Mouse (Mus musculus) MEL (cell line): ENCODE measurements at regions not wholly inside any gene's neighbourhood (a gene's known extent, or its start where the extent isn't known, plus 50 kb on each side); places are given as distances from the start of the nearest gene placed in this dataset.

Experiments
- DNase-seq: peaks from one replicate; pipeline ENCODE4 v3.0.0; 2011; ENCODE audit warnings: low read depth, low spot score
- H3K27ac ChIP-seq: 2 replicates; pipeline ENCODE4 v1.5.1; 2012; ENCODE audit warnings: low read depth, mild to moderate bottlenecking, control low read depth, low read length, moderate library complexity; ENCODE audit not compliant: control insufficient read depth
- H3K27me3 ChIP-seq, 2 experiments: fragments of 150-350 bp in 1 of 2; sonication (generic) in 1 of 2; 2 replicates each; pipeline ENCODE4 v1.6.1; 2012; ENCODE audit warnings: low read length in 2 of 2, mild to moderate bottlenecking in 2 of 2, improper control_type of control experiment in 1 of 2, moderate library complexity in 1 of 2; ENCODE audit not compliant: insufficient read depth in 2 of 2, control insufficient read depth in 1 of 2
- H3K36me3 ChIP-seq, 2 experiments: 2 replicates each; pipeline ENCODE4 v1.6.1; 2012 to 2014; ENCODE audit warnings: low read length in 2 of 2, improper control_type of control experiment in 1 of 2, inconsistent platforms in 1 of 2, mild to moderate bottlenecking in 1 of 2; ENCODE audit not compliant: insufficient read depth in 2 of 2, control insufficient read depth in 1 of 2
- H3K4me1 ChIP-seq, 2 experiments: fragments of 150-350 bp in 1 of 2; sonication (generic) in 1 of 2; 2 replicates each; pipeline ENCODE4 v1.6.1; 2012; ENCODE audit warnings: low read length in 2 of 2, improper control_type of control experiment in 1 of 2, mild to moderate bottlenecking in 1 of 2; ENCODE audit not compliant: insufficient read depth in 2 of 2, control insufficient read depth in 1 of 2
- H3K4me3 ChIP-seq, 2 experiments: fragments of 150-350 bp in 1 of 2; sonication (generic) in 1 of 2; 2 replicates each; pipeline ENCODE4 v1.5.1; 2012; ENCODE audit warnings: low read depth in 2 of 2, low read length in 2 of 2, mild to moderate bottlenecking in 2 of 2, moderate library complexity in 2 of 2, control low read depth in 1 of 2, improper control_type of control experiment in 1 of 2; ENCODE audit not compliant: control insufficient read depth in 1 of 2, insufficient read depth in 1 of 2
- H3K79me2 ChIP-seq: 2 replicates; pipeline ENCODE4 v1.6.1; 2012; ENCODE audit warnings: mild to moderate bottlenecking, low read length, moderate library complexity; ENCODE audit not compliant: control insufficient read depth, poor library complexity, insufficient read depth
- H3K9ac ChIP-seq: 2 replicates; pipeline ENCODE4 v1.6.1; 2012; ENCODE audit warnings: low read depth, mild to moderate bottlenecking, control low read depth, low read length, moderate library complexity; ENCODE audit not compliant: control insufficient read depth, poor library complexity, severe bottlenecking
- H3K9me3 ChIP-seq: fragments of 150-350 bp; sonication (generic); replicated peaks from 2 replicates; pipeline ENCODE4 v1.6.1; 2012; ENCODE audit warnings: mild to moderate bottlenecking, low read length, improper control_type of control experiment, moderate library complexity; ENCODE audit not compliant: insufficient read depth
- BHLHE40 ChIP-seq: IDR thresholded peaks from 2 replicates; pipeline ENCODE4 v1.6.1; 2012; ENCODE audit warnings: low read depth, mild to moderate bottlenecking, inconsistent platforms, low read length, improper control_type of control experiment, borderline replicate concordance
- CHD1 ChIP-seq: IDR thresholded peaks from 2 replicates; pipeline ENCODE4 v1.6.1; 2012; ENCODE audit warnings: low read depth, mild to moderate bottlenecking, inconsistent platforms, low read length, improper control_type of control experiment
- E2F4 ChIP-seq: IDR thresholded peaks from 2 replicates; pipeline ENCODE4 v1.6.1; 2011; ENCODE audit warnings: low read depth, low read length, improper control_type of control experiment, borderline replicate concordance
- EP300 ChIP-seq, 2 experiments: IDR thresholded peaks; 2 replicates each; pipeline ENCODE4 v1.6.1; 2011; ENCODE audit warnings: improper control_type of control experiment in 2 of 2, low read length in 2 of 2, low read depth in 1 of 2, mild to moderate bottlenecking in 1 of 2
- GABPA ChIP-seq: IDR thresholded peaks from 2 replicates; pipeline ENCODE4 v1.6.1; 2012; ENCODE audit warnings: low read depth, mild to moderate bottlenecking, inconsistent platforms, low read length, improper control_type of control experiment, moderate library complexity
- GATA1 ChIP-seq: IDR thresholded peaks from 2 replicates; pipeline ENCODE4 v1.6.1; 2011; ENCODE audit warnings: low read depth, low read length, improper control_type of control experiment
- HCFC1 ChIP-seq: IDR thresholded peaks from 2 replicates; pipeline ENCODE4 v1.6.1; 2012; ENCODE audit warnings: low read depth, mild to moderate bottlenecking, inconsistent platforms, low read length, improper control_type of control experiment, moderate library complexity
- MYB ChIP-seq: IDR thresholded peaks from 2 replicates; pipeline ENCODE4 v1.6.1; 2011; ENCODE audit warnings: mild to moderate bottlenecking, low read depth, low read length, improper control_type of control experiment
- MYC ChIP-seq: IDR thresholded peaks from 2 replicates; pipeline ENCODE4 v1.6.1; 2011; ENCODE audit warnings: low read depth, mild to moderate bottlenecking, low read length, improper control_type of control experiment, moderate library complexity
- NRF1 ChIP-seq: IDR thresholded peaks from 2 replicates; pipeline ENCODE4 v1.6.1; 2014; ENCODE audit warnings: low read depth, mild to moderate bottlenecking, inconsistent platforms, low read length, improper control_type of control experiment, moderate library complexity; ENCODE audit not compliant: poor library complexity, insufficient read depth, severe bottlenecking
- POLR2AphosphoS5 ChIP-seq: IDR thresholded peaks from 2 replicates; pipeline ENCODE4 v1.6.1; 2012; ENCODE audit warnings: low read depth, borderline replicate concordance, mild to moderate bottlenecking, inconsistent platforms, low read length, moderate library complexity, mixed read lengths
- RAD21 ChIP-seq: IDR thresholded peaks from 2 replicates; pipeline ENCODE4 v1.6.1; 2011; ENCODE audit warnings: mild to moderate bottlenecking, low read depth, low read length, improper control_type of control experiment
- RCOR1 ChIP-seq: IDR thresholded peaks from 2 replicates; pipeline ENCODE4 v1.6.1; 2012; ENCODE audit warnings: low read depth, mild to moderate bottlenecking, inconsistent platforms, low read length, improper control_type of control experiment
- TBP ChIP-seq: IDR thresholded peaks from 2 replicates; pipeline ENCODE4 v1.8.0; 2011; ENCODE audit warnings: low read depth, low read length, improper control_type of control experiment
- TCF12 ChIP-seq: IDR thresholded peaks from 2 replicates; pipeline ENCODE4 v1.6.1; 2014; ENCODE audit warnings: low read depth, mild to moderate bottlenecking, inconsistent platforms, low read length, improper control_type of control experiment, moderate library complexity
- UBTF ChIP-seq: IDR thresholded peaks from 2 replicates; pipeline ENCODE4 v1.6.1; 2012; ENCODE audit warnings: low read depth, mild to moderate bottlenecking, inconsistent platforms, low read length, improper control_type of control experiment, moderate library complexity, borderline replicate concordance; ENCODE audit not compliant: insufficient read depth
- USF1 ChIP-seq: IDR thresholded peaks from 2 replicates; pipeline ENCODE4 v1.6.1; 2014; ENCODE audit warnings: low read depth, mild to moderate bottlenecking, inconsistent platforms, low read length, improper control_type of control experiment, moderate library complexity

GRCm38 (mm10) chr10:99918567-99919320, 96.7 kb upstream of the Kitl start:
- Histone ChIP-seq H3K9ac (no peak overlapping the region), H3K27ac (no peak overlapping the region), H3K4me1 (no peaks in the 10 kb centered on the region), H3K4me3 (no peak overlapping the region), H3K36me3 (no peaks in the 10 kb centered on the region), H3K27me3 (no peaks in the 10 kb centered on the region), H3K79me2 (no peaks in the 10 kb centered on the region), H3K9me3 (no peaks in the 10 kb centered on the region)
- no peak for DNase-seq
- no peak for TF ChIP-seq POLR2AphosphoS5
- no peak for TF ChIP-seq UBTF
- no peak for TF ChIP-seq USF1

- TF ChIP-seq E2F4 (no peak), BHLHE40 (no peak), GABPA (no peak), RCOR1 (no peak), RAD21 (no peak), EP300 (IDR thresholded peaks at IDR 0.05; ENCODE audit: low read depth in 1 of 2, low read length in 2 of 2) (no peak), MYB (no peak), USF1 (no peak), TCF12 (no peak), CHD1 (no peak), GATA1 (no peak), HCFC1 (no peak), NRF1 (no peak), TBP (no peak), MYC (no peak)
- H3K27me3 ChIP-seq = no peaks in the 10 kb centered on the region
- no peak for DNase-seq
- no peaks in the 10 kb centered on the region for H3K4me1 ChIP-seq
- no peaks in the 10 kb centered on the region for H3K79me2 ChIP-seq
- H3K4me3 ChIP-seq = no peak overlapping the region
- no peaks in the 10 kb centered on the region for H3K36me3 ChIP-seq
- H3K9me3 ChIP-seq = no peaks in the 10 kb centered on the region
- H3K9ac ChIP-seq = no peak overlapping the region
- H3K27ac ChIP-seq = no peak overlapping the region
These were observed 101.6 kb upstream of the Kitl start for GRCm38 (mm10) chr10:99913846-99914187.
